Mouse (Mus musculus) lung, embryonic 16.5 days (tissue): ENCODE measurements around the gene Actn4. TPM values are rescaled to one million over a fixed set of nuclear protein-coding genes. Genes with fewer than 3 reads are reported as not detected.

Source experiments
- ATAC-seq: fragments of 200-750 bp; cut with Nextera tagmentation; 2 replicates; pipeline ENCODE4 v1.8.0; 2017; ENCODE audit warnings: low read depth, mild to moderate bottlenecking, moderate library complexity
- H3K27ac ChIP-seq: fragments of 300-500 bp; sonication (generic); 2 replicates; pipeline ENCODE4 v1.5.1; 2014; ENCODE audit warnings: mild to moderate bottlenecking, control low read depth, low read length
- H3K27me3 ChIP-seq: fragments of 300-500 bp; sonication (generic); 2 replicates; pipeline ENCODE4 v1.6.1; 2014; ENCODE audit warnings: low read depth, low read length, mixed read lengths; ENCODE audit not compliant: control insufficient read depth, insufficient read depth
- H3K36me3 ChIP-seq: fragments of 300-500 bp; sonication (generic); 2 replicates; pipeline ENCODE4 v1.6.1; 2014; ENCODE audit warnings: low read length; ENCODE audit not compliant: control insufficient read depth, insufficient read depth
- H3K4me1 ChIP-seq: fragments of 300-500 bp; sonication (generic); replicated peaks from 2 replicates; pipeline ENCODE4 v1.6.1; 2014; ENCODE audit warnings: low read length, mixed read lengths; ENCODE audit not compliant: control insufficient read depth, insufficient read depth
- H3K4me2 ChIP-seq: fragments of 300-500 bp; sonication (generic); 2 replicates; pipeline ENCODE4 v1.6.1; 2014; ENCODE audit warnings: low read depth, low read length, control low read depth
- H3K4me3 ChIP-seq: fragments of 300-500 bp; sonication (generic); 2 replicates; pipeline ENCODE4 v1.5.1; 2014; ENCODE audit warnings: mild to moderate bottlenecking, low read length, control low read depth
- H3K9ac ChIP-seq: fragments of 300-500 bp; sonication (generic); 2 replicates; pipeline ENCODE4 v1.6.1; 2014; ENCODE audit warnings: low read length, control low read depth
- H3K9me3 ChIP-seq: fragments of 300-500 bp; sonication (generic); 2 replicates; pipeline ENCODE4 v1.6.1; 2016; ENCODE audit warnings: low read length; ENCODE audit not compliant: control insufficient read depth
- WGBS: fragments of 180-500 bp; shearing (Covaris S2); extraction: QIAGEN DNeasy Blood & Tissue Kit; methylation state at CpG from one replicate; pipeline ENCODE4 v1.1.7; 2014; 5-methylcytosine and 5-hydroxymethylcytosine counted together
- polyA plus RNA-seq: library from polyadenylated mRNA; unstranded; fragments of >200 nt; fragmentation: Nextera tagmentation; extraction: Ambion mirVana; gene quantifications from 2 replicates; pipeline ENCODE4 v1.2.1, GENCODE M21; 2015

Actn4 gene
- polyA plus RNA-seq, 1 experiment from 2014 or later = 313 TPM

- WGBS = 59% methylated on average over 3 of the region's 3 CpGs
- H3K27ac ChIP-seq = peak overlapping the region; percentile 89
- no peaks in the 10 kb centered on the region; the same call in 1 of the 2 replicates for H3K27me3 ChIP-seq
- no peak overlapping the region for H3K4me2 ChIP-seq
- H3K9ac ChIP-seq = peak overlapping the region; percentile 34
- H3K9me3 ChIP-seq = no peaks in the 10 kb centered on the region
- no peaks in the 10 kb centered on the region for H3K36me3 ChIP-seq
- H3K4me3 ChIP-seq = no peak overlapping the region
- peaks cover 61% of the 10 kb centered on the region for H3K4me1 ChIP-seq
- ATAC-seq = no peak
Measured at GRCm38 (mm10) chr7:28924802-28925201, 37.3 kb downstream of the Actn4 start.

GRCm38 (mm10) chr7:28923865-28924291 is 38.3 kb downstream of the Actn4 start:
- peak; percentile 51 for ATAC-seq
- H3K4me1 ChIP-seq = peaks cover 63% of the 10 kb centered on the region
- no peaks in the 10 kb centered on the region for H3K36me3 ChIP-seq
- 14% methylated on average over 4 of the region's 4 CpGs for WGBS
- H3K27ac ChIP-seq = peak overlapping the region; percentile 89
- H3K4me2 ChIP-seq = peak overlapping the region; percentile 33
- no peaks in the 10 kb centered on the region; the same call in 1 of the 2 replicates for H3K27me3 ChIP-seq
- peak overlapping the region; percentile 55 for H3K9ac ChIP-seq
- H3K9me3 ChIP-seq = no peaks in the 10 kb centered on the region
- H3K4me3 ChIP-seq = no peak overlapping the region

- no peaks in the 10 kb centered on the region for H3K9me3 ChIP-seq
- no peak overlapping the region for H3K9ac ChIP-seq
- H3K4me3 ChIP-seq = no peak overlapping the region
- ATAC-seq = no peak
- no peaks in the 10 kb centered on the region; the same call in 1 of the 2 replicates for H3K27me3 ChIP-seq
- H3K36me3 ChIP-seq = peaks cover 1% of the 10 kb centered on the region; the same call in 1 of the 2 replicates
- H3K4me2 ChIP-seq = no peak overlapping the region
- peak overlapping the region; percentile 89 for H3K27ac ChIP-seq
- peaks cover 74% of the 10 kb centered on the region for H3K4me1 ChIP-seq
- WGBS = 69% methylated on average over 4 of the region's 4 CpGs
Measured at GRCm38 (mm10) chr7:28922606-28923005, 39.5 kb downstream of the Actn4 start.

- H3K4me2 ChIP-seq = no peak overlapping the region
- H3K4me1 ChIP-seq = peaks cover 81% of the 10 kb centered on the region
- H3K9ac ChIP-seq = no peak overlapping the region
- peak overlapping the region; percentile 28; the same call in 1 of the 2 replicates for H3K27ac ChIP-seq
- peaks cover 5% of the 10 kb centered on the region; the same call in 1 of the 2 replicates for H3K36me3 ChIP-seq
- ATAC-seq = no peak
- H3K27me3 ChIP-seq = no peaks in the 10 kb centered on the region; the same call in 1 of the 2 replicates
- H3K4me3 ChIP-seq = no peak overlapping the region
- H3K9me3 ChIP-seq = no peaks in the 10 kb centered on the region
- 77% methylated on average over 8 of the region's 8 CpGs for WGBS
Measured at GRCm38 (mm10) chr7:28921722-28922465, 40.2 kb downstream of the Actn4 start.

GRCm38 (mm10) chr7:28921178-28921577 is 41.0 kb downstream of the Actn4 start:
- Histone ChIP-seq H3K4me2 (no peak overlapping the region), H3K4me1 (peaks cover 81% of the 10 kb centered on the region), H3K36me3 (peaks cover 8% of the 10 kb centered on the region), H3K4me3 (no peak overlapping the region), H3K9me3 (no peaks in the 10 kb centered on the region), H3K27me3 (no peaks in the 10 kb centered on the region; the same call in 1 of the 2 replicates), H3K27ac (no peak overlapping the region), H3K9ac (no peak overlapping the region)
- WGBS = 90% methylated on average over 3 of the region's 3 CpGs
- ATAC-seq = no peak

GRCm38 (mm10) chr7:28919815-28920214 is 42.3 kb downstream of the Actn4 start:
- no peak overlapping the region for H3K4me2 ChIP-seq
- H3K4me1 ChIP-seq = peaks cover 67% of the 10 kb centered on the region
- H3K27ac ChIP-seq = peak overlapping the region; percentile 36
- H3K27me3 ChIP-seq = no peaks in the 10 kb centered on the region; the same call in 1 of the 2 replicates
- H3K9me3 ChIP-seq = no peaks in the 10 kb centered on the region
- H3K9ac ChIP-seq = no peak overlapping the region
- 6% methylated on average over 6 of the region's 6 CpGs for WGBS
- peaks cover 21% of the 10 kb centered on the region for H3K36me3 ChIP-seq
- H3K4me3 ChIP-seq = no peak overlapping the region
- ATAC-seq = peak; percentile 52

- no peak overlapping the region for H3K27ac ChIP-seq
- H3K4me2 ChIP-seq = no peak overlapping the region
- WGBS = 49% methylated on average over 8 of the region's 8 CpGs
- H3K36me3 ChIP-seq = peaks cover 29% of the 10 kb centered on the region
- peaks cover 54% of the 10 kb centered on the region for H3K4me1 ChIP-seq
- ATAC-seq = no peak
- no peak overlapping the region for H3K9ac ChIP-seq
- no peak overlapping the region for H3K4me3 ChIP-seq
- H3K9me3 ChIP-seq = no peaks in the 10 kb centered on the region
- H3K27me3 ChIP-seq = no peaks in the 10 kb centered on the region; the same call in 1 of the 2 replicates
Measured at GRCm38 (mm10) chr7:28918540-28918939, 43.6 kb downstream of the Actn4 start.

GRCm38 (mm10) chr7:28917503-28918426 is 44.4 kb downstream of the Actn4 start:
- no peaks in the 10 kb centered on the region; the same call in 1 of the 2 replicates for H3K27me3 ChIP-seq
- no peak overlapping the region for H3K4me2 ChIP-seq
- H3K4me1 ChIP-seq = peaks cover 47% of the 10 kb centered on the region
- no peak overlapping the region for H3K4me3 ChIP-seq
- WGBS = 43% methylated on average over 10 of the region's 10 CpGs
- peak; percentile 84 for ATAC-seq
- H3K9ac ChIP-seq = no peak overlapping the region
- peak overlapping the region; percentile 53 for H3K27ac ChIP-seq
- peaks cover 37% of the 10 kb centered on the region for H3K36me3 ChIP-seq
- no peaks in the 10 kb centered on the region for H3K9me3 ChIP-seq

- no peak overlapping the region for H3K27ac ChIP-seq
- no peak for ATAC-seq
- no peaks in the 10 kb centered on the region; the same call in 1 of the 2 replicates for H3K27me3 ChIP-seq
- H3K9me3 ChIP-seq = no peaks in the 10 kb centered on the region
- peaks cover 47% of the 10 kb centered on the region for H3K36me3 ChIP-seq
- H3K4me2 ChIP-seq = no peak overlapping the region
- no peak overlapping the region for H3K9ac ChIP-seq
- H3K4me1 ChIP-seq = peaks cover 38% of the 10 kb centered on the region
- H3K4me3 ChIP-seq = no peak overlapping the region
Measured at GRCm38 (mm10) chr7:28916491-28916890, 45.6 kb downstream of the Actn4 start.
